Comparison of ENCODE assay signal across 23 mouse cellular contexts in the genomic region with DNA sequence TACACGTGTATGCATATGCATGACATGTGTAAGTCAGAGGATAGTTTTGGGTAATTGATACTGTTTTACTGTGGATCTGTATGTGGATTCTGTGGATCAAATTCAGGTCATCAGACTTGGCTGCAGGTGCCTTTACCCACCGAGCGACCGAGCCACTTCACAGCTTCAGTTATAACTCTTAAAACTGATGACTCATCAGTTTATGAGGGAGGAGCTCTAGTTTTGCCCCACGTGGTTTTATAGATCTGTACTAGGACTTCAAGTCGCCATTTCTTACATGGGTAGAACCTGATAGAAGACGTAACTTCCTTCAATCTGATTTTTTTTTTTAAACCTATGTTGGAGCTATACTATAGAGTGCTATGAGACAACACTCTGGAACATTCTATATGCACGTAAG. TPM values are rescaled to one million over a fixed set of nuclear protein-coding genes. Genes with fewer than 3 reads are reported as not detected.
"Had no signal": no experiment of that assay in that cellular context is flagged by ENCODE, and none has a peak within 500 bp of the region (broad histone marks: within the 10 kb centered on the region; RNA-seq: fewer than 3 reads in every experiment).

No protein-coding gene starts in this region.

- H3K9ac ChIP-seq: liver, postnatal 0 days; lung, embryonic 15.5 days; midbrain, embryonic 12.5 days; neural tube, embryonic 13.5 days; neural tube, embryonic 15.5 days had no signal

- H3K27ac ChIP-seq: lung, embryonic 15.5 days; midbrain, embryonic 10.5 days; midbrain, embryonic 12.5 days; neural tube, embryonic 13.5 days; neural tube, embryonic 15.5 days had no signal

- H3K9me3 ChIP-seq: lung, embryonic 15.5 days; midbrain, embryonic 10.5 days; midbrain, embryonic 12.5 days; neural tube, embryonic 13.5 days; neural tube, embryonic 15.5 days had no signal

- DNase-seq: liver, postnatal 0 days; lung, adult 2 months; lung, postnatal 14 days; lung, postnatal 4 days; midbrain, embryonic 14.5 days; retina, postnatal 1 day; right cerebral cortex, adult 18-20 months; right cerebral cortex, postnatal 25 days; right cerebral cortex, postnatal 4 days; spleen, adult 18-20 months; thymus, adult 18-20 months; thymus, postnatal 14 days; thymus, postnatal 36 days had no signal

- H3K27me3 ChIP-seq: lung, embryonic 15.5 days; midbrain, embryonic 12.5 days; neural tube, embryonic 13.5 days; neural tube, embryonic 15.5 days had no signal

- H3K4me1 ChIP-seq: lung, embryonic 15.5 days; midbrain, embryonic 10.5 days; midbrain, embryonic 12.5 days; neural tube, embryonic 13.5 days; neural tube, embryonic 15.5 days had no signal

- H3K36me3 ChIP-seq: lung, embryonic 15.5 days; midbrain, embryonic 10.5 days; midbrain, embryonic 12.5 days; neural tube, embryonic 13.5 days; neural tube, embryonic 15.5 days had no signal

- ATAC-seq: liver, postnatal 0 days; lung, postnatal 0 days; midbrain, embryonic 16.5 days had no signal

- H3K4me3 ChIP-seq: lung, embryonic 15.5 days; midbrain, embryonic 10.5 days; midbrain, embryonic 12.5 days; myocyte; neural tube, embryonic 13.5 days; neural tube, embryonic 15.5 days had no signal

RNA-seq across cellular contexts. Expression of a gene that starts 5.7 kb away (rescaled TPM):
- total RNA-seq: megakaryocyte-erythroid progenitor cell, adult 5-6 weeks had no signal
- polyA plus RNA-seq: midbrain, embryonic 10.5 days; midbrain, embryonic 16.5 days; myocyte; neural tube, embryonic 11.5 days; neural tube, embryonic 13.5 days had no signal
